Mouse (Mus musculus) forebrain, embryonic 13.5 days (tissue): ENCODE results near the gene Cd248. TPM values are rescaled to one million over a fixed set of nuclear protein-coding genes. Genes with fewer than 3 reads are reported as not detected.

ENCODE experiments used
- ATAC-seq: fragments of 200-750 bp; cut with Nextera tagmentation; 2 replicates; pipeline ENCODE4 v1.8.0; 2017
- H3K27ac ChIP-seq: fragments of 300-500 bp; sonication (generic); 2 replicates; pipeline ENCODE4 v1.5.1; 2015; ENCODE audit warnings: inconsistent platforms, mild to moderate bottlenecking, moderate library complexity
- H3K27me3 ChIP-seq: fragments of 300-500 bp; sonication (generic); 2 replicates; pipeline ENCODE4 v1.6.1; 2015; ENCODE audit warnings: mild to moderate bottlenecking, inconsistent platforms
- H3K36me3 ChIP-seq: fragments of 300-500 bp; sonication (generic); 2 replicates; pipeline ENCODE4 v1.6.1; 2015; ENCODE audit warnings: mild to moderate bottlenecking, inconsistent platforms; ENCODE audit not compliant: poor library complexity, severe bottlenecking
- H3K4me1 ChIP-seq: fragments of 300-500 bp; sonication (generic); 2 replicates; pipeline ENCODE4 v1.6.1; 2015; ENCODE audit warnings: inconsistent platforms
- H3K4me2 ChIP-seq: fragments of 300-500 bp; sonication (generic); 2 replicates; pipeline ENCODE4 v1.6.1; 2015; ENCODE audit warnings: inconsistent platforms, mild to moderate bottlenecking, moderate library complexity
- H3K4me3 ChIP-seq: fragments of 300-500 bp; sonication (generic); 2 replicates; pipeline ENCODE4 v1.5.1; 2015; ENCODE audit warnings: mild to moderate bottlenecking, inconsistent platforms
- H3K9ac ChIP-seq: fragments of 300-500 bp; sonication (generic); 2 replicates; pipeline ENCODE4 v1.6.1; 2015; ENCODE audit warnings: mild to moderate bottlenecking, inconsistent platforms
- H3K9me3 ChIP-seq: fragments of 300-500 bp; sonication (generic); replicated peaks from 2 replicates; pipeline ENCODE4 v1.6.1; 2016; ENCODE audit warnings: inconsistent platforms
- WGBS: fragments of 180-500 bp; shearing (Covaris S2); methylation state at CpG from one replicate; pipeline ENCODE4 v1.1.7; 2015; 5-methylcytosine and 5-hydroxymethylcytosine counted together
- polyA plus RNA-seq: library from polyadenylated mRNA; unstranded; fragments of >200 nt; fragmentation: Nextera tagmentation; extraction: Ambion mirVana; gene quantifications from 2 replicates; pipeline ENCODE4 v1.2.1, GENCODE M21; 2015

The Cd248 gene
- 7.0 and 7.3 TPM in 2 replicates for polyA plus RNA-seq

GRCm38 (mm10) chr19:5067867-5068569, at the start of gene Cd248:
Cd248 (plus strand) TSS chr19:5068078.
- no peaks in the 10 kb centered on the region for H3K36me3 ChIP-seq
- H3K4me1 ChIP-seq = peaks cover 47% of the 10 kb centered on the region
- H3K27me3 ChIP-seq = peaks cover 45% of the 10 kb centered on the region
- H3K4me3 ChIP-seq = peak within 1 kb of the TSS; percentile 36
- peak within 1 kb of the TSS; percentile 62 for H3K9ac ChIP-seq
- no peaks in the 10 kb centered on the region for H3K9me3 ChIP-seq
- ATAC-seq = peak; percentile 26
- 1% methylated on average over 51 of the region's 56 CpGs for WGBS
- H3K4me2 ChIP-seq = peak within 1 kb of the TSS; percentile 69
- H3K27ac ChIP-seq = 0 out of 2 replicates have a peak within 1 kb of the TSS, but pooled peaks have one; percentile 20

DNA sequence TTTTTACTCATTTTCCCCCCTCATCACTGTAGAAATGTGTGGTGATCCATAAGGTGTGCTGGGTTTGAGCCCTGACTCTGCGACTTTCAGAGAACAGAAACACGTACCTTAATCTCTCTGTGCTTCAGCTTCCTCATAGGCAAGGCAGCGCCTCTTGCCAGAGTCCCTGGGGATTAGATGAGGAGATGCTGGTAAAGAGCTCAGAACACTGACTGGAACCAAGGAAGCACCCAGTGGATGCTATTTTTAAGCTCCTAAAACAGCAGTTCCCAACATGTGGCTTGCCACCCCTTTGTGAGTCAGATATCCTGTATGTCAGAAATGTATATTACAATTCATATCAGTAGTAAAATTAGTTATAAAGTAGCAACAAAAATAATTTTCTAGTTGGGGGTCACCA, 49.7 kb upstream of the Cd248 start:
- Histone ChIP-seq H3K4me2 (no peak overlapping the region), H3K4me1 (0 out of 2 replicates have a peak, but pooled peaks cover 8% of the 10 kb centered on the region), H3K36me3 (no peaks in the 10 kb centered on the region), H3K9me3 (no peaks in the 10 kb centered on the region), H3K27ac (no peak overlapping the region), H3K27me3 (no peaks in the 10 kb centered on the region), H3K9ac (no peak overlapping the region), H3K4me3 (no peak overlapping the region)
- 86% methylated on average over 3 of the region's 3 CpGs for WGBS
- ATAC-seq = no peak

GRCm38 (mm10) chr19:5021416-5021815, 46.5 kb upstream of the Cd248 start:
- WGBS = 81% methylated on average over 2 of the region's 2 CpGs
- no peak for ATAC-seq

GRCm38 (mm10) chr19:5023621-5024479, 44.0 kb upstream of the Cd248 start, which contains the start of gene Slc29a2:
Slc29a2 (plus strand) TSS chr19:5023860.
- peaks cover 8% of the 10 kb centered on the region; the same call in 1 of the 2 replicates for H3K4me1 ChIP-seq
- peak within 1 kb of the TSS; percentile 91 for H3K27ac ChIP-seq
- H3K27me3 ChIP-seq = no peaks in the 10 kb centered on the region
- under 1% methylated on average over 62 of the region's 62 CpGs for WGBS
- no peaks in the 10 kb centered on the region for H3K9me3 ChIP-seq
- peak within 1 kb of the TSS; percentile 77 for H3K9ac ChIP-seq
- peaks cover 22% of the 10 kb centered on the region for H3K36me3 ChIP-seq
- H3K4me2 ChIP-seq = peak within 1 kb of the TSS; percentile 72
- H3K4me3 ChIP-seq = peak within 1 kb of the TSS; percentile 64
- peak; percentile 97 for ATAC-seq

More at GRCm38 (mm10) chr19:5021416-5021815, 46.5 kb upstream of the Cd248 start:
- no peaks in the 10 kb centered on the region; the same call in 1 of the 2 replicates for H3K36me3 ChIP-seq
- H3K9ac ChIP-seq = no peak overlapping the region
- no peak overlapping the region for H3K4me3 ChIP-seq
- no peak overlapping the region for H3K4me2 ChIP-seq
- no peaks in the 10 kb centered on the region for H3K27me3 ChIP-seq
- peaks cover 12% of the 10 kb centered on the region; the same call in 1 of the 2 replicates for H3K4me1 ChIP-seq
- H3K9me3 ChIP-seq = no peaks in the 10 kb centered on the region
- no peak overlapping the region for H3K27ac ChIP-seq

GRCm38 (mm10) chr19:5026111-5026510, 41.8 kb upstream of the Cd248 start:
- Histone ChIP-seq H3K4me3 (no peak overlapping the region), H3K36me3 (peaks cover 44% of the 10 kb centered on the region), H3K27me3 (no peaks in the 10 kb centered on the region), H3K9ac (no peak overlapping the region), H3K9me3 (no peaks in the 10 kb centered on the region), H3K4me2 (no peak overlapping the region), H3K27ac (no peak overlapping the region), H3K4me1 (peaks cover 8% of the 10 kb centered on the region; the same call in 1 of the 2 replicates)
- no peak for ATAC-seq
- WGBS = 95% methylated on average over 8 of the region's 8 CpGs

GRCm38 (mm10) chr19:5032686-5033085, 35.2 kb upstream of the Cd248 start:
- H3K36me3 ChIP-seq = peaks cover 45% of the 10 kb centered on the region
- no peak for ATAC-seq
- no peak overlapping the region for H3K4me3 ChIP-seq
- H3K4me2 ChIP-seq = no peak overlapping the region
- H3K27ac ChIP-seq = no peak overlapping the region
- 83% methylated on average over 3 of the region's 3 CpGs for WGBS
- no peaks in the 10 kb centered on the region for H3K9me3 ChIP-seq
- H3K9ac ChIP-seq = no peak overlapping the region
- H3K27me3 ChIP-seq = no peaks in the 10 kb centered on the region
- H3K4me1 ChIP-seq = peaks cover 7% of the 10 kb centered on the region

GRCm38 (mm10) chr19:5036577-5036976, 31.3 kb upstream of the Cd248 start:
- 81% methylated on average over 4 of the region's 4 CpGs for WGBS
- H3K36me3 ChIP-seq = peaks cover 6% of the 10 kb centered on the region; the same call in 1 of the 2 replicates

DNA sequence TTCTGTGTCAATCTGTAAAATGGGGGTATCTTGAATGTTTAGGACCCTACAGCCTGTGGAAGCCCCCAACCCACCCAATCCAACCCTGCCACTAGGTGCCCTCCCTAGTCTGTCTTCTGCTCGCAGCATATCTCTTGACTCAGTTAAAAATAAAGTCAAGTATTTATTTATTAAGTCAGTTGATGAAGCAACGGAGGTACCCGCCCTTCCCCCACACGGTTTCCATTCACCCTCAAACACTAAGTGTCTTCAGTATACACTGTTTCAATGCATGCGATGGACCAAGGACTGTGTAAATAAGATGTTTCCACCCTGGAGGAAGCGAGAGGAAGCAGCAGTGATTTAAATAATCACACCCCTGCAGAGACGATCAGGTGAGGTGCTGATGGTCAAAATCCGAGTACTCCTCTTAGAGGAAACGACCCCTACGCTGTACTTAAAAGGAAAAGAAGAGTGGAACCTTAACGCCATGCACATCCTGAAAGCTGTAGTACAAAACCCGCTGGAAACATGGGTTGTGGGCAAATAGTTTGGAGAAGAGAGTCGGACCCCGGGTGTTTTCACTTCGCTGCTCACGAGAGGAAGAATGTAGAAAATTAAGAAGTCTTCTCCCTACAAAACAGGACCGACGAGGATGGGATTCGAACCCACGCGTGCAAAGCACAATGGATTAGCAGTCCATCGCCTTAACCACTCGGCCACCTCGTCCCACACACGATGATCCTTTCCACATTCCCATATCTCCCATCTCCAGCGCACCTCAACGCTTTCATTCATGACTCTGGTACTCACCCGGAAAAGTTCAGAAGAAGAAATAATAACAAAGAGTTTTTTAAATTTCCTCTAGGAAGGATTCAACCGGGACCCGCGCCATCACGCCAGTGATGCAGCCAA, 30.0 kb upstream of the Cd248 start:
- H3K4me3 ChIP-seq = peak overlapping the region; percentile 97
- H3K4me2 ChIP-seq = peak overlapping the region; percentile 100
- peak overlapping the region; percentile 82 for H3K27ac ChIP-seq
- WGBS = 5% methylated on average over 32 of the region's 32 CpGs
- H3K9ac ChIP-seq = peak overlapping the region; percentile 91
- H3K4me1 ChIP-seq = peaks cover 43% of the 10 kb centered on the region
- no peaks in the 10 kb centered on the region for H3K27me3 ChIP-seq
- peak; percentile 66 for ATAC-seq
- H3K36me3 ChIP-seq = 0 out of 2 replicates have a peak, but pooled peaks cover 5% of the 10 kb centered on the region
- no peaks in the 10 kb centered on the region for H3K9me3 ChIP-seq

More at GRCm38 (mm10) chr19:5036577-5036976, 31.3 kb upstream of the Cd248 start:
- Histone ChIP-seq H3K27me3 (no peaks in the 10 kb centered on the region), H3K9me3 (no peaks in the 10 kb centered on the region), H3K4me2 (no peak overlapping the region), H3K9ac (no peak overlapping the region; the same call in 1 of the 2 replicates), H3K27ac (no peak overlapping the region), H3K4me3 (no peak overlapping the region), H3K4me1 (peaks cover 30% of the 10 kb centered on the region)
- no peak for ATAC-seq

DNA sequence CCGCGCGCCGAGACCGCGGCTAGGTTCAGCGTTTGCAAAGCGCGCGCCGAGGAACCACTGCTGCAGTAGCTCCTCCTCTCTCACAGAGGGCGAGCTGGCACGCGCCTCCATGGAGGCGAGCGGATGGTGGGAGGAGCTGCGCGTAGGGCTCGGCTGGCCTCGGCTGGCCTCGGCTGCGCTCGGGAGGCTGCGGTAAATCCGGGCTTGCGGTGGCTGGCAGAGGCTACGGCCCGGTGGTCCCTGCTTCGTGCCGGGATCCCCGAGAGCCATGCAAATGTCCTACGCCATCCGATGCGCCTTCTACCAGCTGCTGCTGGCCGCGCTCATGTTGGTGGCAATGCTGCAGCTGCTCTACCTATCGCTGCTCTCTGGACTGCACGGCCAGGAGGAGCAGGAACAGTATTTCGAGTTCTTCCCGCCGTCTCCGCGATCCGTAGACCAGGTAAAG, 29.1 kb upstream of the Cd248 start, which contains the start of the genes B4gat1 and AC124502.3:
B4gat1 (plus strand) TSS at position 118 of the 448 bp plus-strand sequence.
AC124502.3 (plus strand) TSS at position 183 of the 448 bp plus-strand sequence.
- Histone ChIP-seq H3K9me3 (no peaks in the 10 kb centered on the region), H3K4me2 (peak within 1 kb of the TSS; percentile 100), H3K36me3 (peaks cover 12% of the 10 kb centered on the region), H3K4me3 (peak within 1 kb of the TSS; percentile 97), H3K27me3 (no peaks in the 10 kb centered on the region), H3K4me1 (peaks cover 43% of the 10 kb centered on the region), H3K9ac (peak within 1 kb of the TSS; percentile 91), H3K27ac (peak within 1 kb of the TSS; percentile 82)
- ATAC-seq = peak; percentile 93
- whole genome bisulfite sequencing = under 1% methylated on average over 42 of the region's 44 CpGs

DNA sequence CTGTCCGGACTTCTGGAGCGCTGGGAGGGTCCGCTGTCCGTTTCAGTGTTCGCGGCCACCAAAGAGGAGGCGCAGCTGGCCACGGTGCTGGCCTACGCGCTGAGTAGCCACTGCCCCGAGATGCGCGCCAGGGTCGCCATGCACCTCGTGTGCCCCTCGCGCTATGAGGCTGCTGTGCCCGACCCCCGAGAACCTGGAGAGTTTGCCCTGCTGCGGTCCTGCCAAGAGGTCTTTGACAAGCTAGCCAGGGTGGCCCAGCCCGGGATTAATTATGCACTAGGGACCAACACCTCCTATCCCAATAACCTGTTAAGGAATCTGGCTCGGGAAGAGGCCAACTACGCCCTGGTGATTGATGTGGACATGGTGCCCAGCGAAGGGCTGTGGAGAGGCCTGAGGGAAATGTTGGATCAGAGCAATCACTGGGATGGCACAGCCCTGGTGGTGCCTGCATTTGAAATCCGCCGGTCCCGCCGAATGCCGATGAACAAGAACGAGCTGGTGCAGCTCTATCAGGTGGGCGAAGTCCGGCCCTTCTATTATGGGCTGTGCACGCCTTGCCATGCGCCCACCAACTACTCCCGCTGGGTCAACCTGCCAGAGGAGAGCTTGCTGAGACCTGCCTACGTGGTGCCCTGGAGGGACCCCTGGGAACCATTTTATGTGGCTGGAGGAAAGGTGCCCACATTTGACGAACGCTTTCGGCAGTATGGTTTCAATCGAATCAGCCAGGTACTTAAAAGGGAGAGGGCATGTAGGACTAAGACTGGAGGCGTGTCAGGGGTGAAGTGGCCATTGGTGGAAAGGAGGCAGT, 28.4 kb upstream of the Cd248 start:
- peaks cover 17% of the 10 kb centered on the region for H3K36me3 ChIP-seq
- 9% methylated on average over 41 of the region's 41 CpGs for WGBS
- H3K27me3 ChIP-seq = no peaks in the 10 kb centered on the region
- H3K4me1 ChIP-seq = peaks cover 43% of the 10 kb centered on the region
- peak overlapping the region; percentile 97 for H3K4me3 ChIP-seq
- no peaks in the 10 kb centered on the region for H3K9me3 ChIP-seq
- peak overlapping the region; percentile 91 for H3K9ac ChIP-seq
- H3K4me2 ChIP-seq = peak overlapping the region; percentile 100
- peak overlapping the region; percentile 82 for H3K27ac ChIP-seq
- ATAC-seq = peak; percentile 7; the same call in 1 of the 2 replicates
